Mouse (Mus musculus) midbrain, postnatal 0 days (tissue): ENCODE measurements around the gene Tmprss12. TPM values are rescaled to one million over a fixed set of nuclear protein-coding genes. Genes with fewer than 3 reads are reported as not detected.

Experiments used
- ATAC-seq: fragments of 200-750 bp; cut with Nextera tagmentation; 2 replicates; pipeline ENCODE4 v1.8.0; 2017; ENCODE audit warnings: moderate number of reproducible peaks, mild to moderate bottlenecking, moderate TSS enrichment, moderate library complexity; ENCODE audit not compliant: low FRiP score
- DNase-seq: peaks from one replicate; pipeline ENCODE4 v3.0.0-alpha.2; 2015; ENCODE audit warnings: low spot score
- H3K27ac ChIP-seq: fragments of 300-500 bp; sonication (generic); 2 replicates; pipeline ENCODE4 v1.5.1; 2014; ENCODE audit warnings: low read depth, mild to moderate bottlenecking, low read length, mixed read lengths
- H3K27me3 ChIP-seq: fragments of 300-500 bp; sonication (generic); 2 replicates; pipeline ENCODE4 v1.6.1; 2014; ENCODE audit warnings: low read length, control low read depth, mixed read lengths; ENCODE audit not compliant: insufficient read depth
- H3K36me3 ChIP-seq: fragments of 300-500 bp; sonication (generic); 2 replicates; pipeline ENCODE4 v1.6.1; 2014; ENCODE audit warnings: low read length, control low read depth, mixed read lengths; ENCODE audit not compliant: insufficient read depth
- H3K4me1 ChIP-seq: fragments of 300-500 bp; sonication (generic); 2 replicates; pipeline ENCODE4 v1.6.1; 2014; ENCODE audit warnings: mild to moderate bottlenecking, control low read depth, antibody characterized with exemption, low read length, mixed read lengths; ENCODE audit not compliant: insufficient read depth
- H3K4me2 ChIP-seq: fragments of 300-500 bp; sonication (generic); 2 replicates; pipeline ENCODE4 v1.6.1; 2014; ENCODE audit warnings: low read depth, mild to moderate bottlenecking, low read length, mixed read lengths; ENCODE audit not compliant: poor library complexity, severe bottlenecking
- H3K4me3 ChIP-seq: fragments of 300-500 bp; sonication (generic); 2 replicates; pipeline ENCODE4 v1.5.1; 2014; ENCODE audit warnings: low read depth, mild to moderate bottlenecking, low read length, moderate library complexity
- H3K9ac ChIP-seq: fragments of 300-500 bp; sonication (generic); replicated peaks from 2 replicates; pipeline ENCODE4 v1.6.1; 2014; ENCODE audit warnings: mild to moderate bottlenecking, low read length, moderate library complexity, mixed read lengths; ENCODE audit not compliant: poor library complexity, severe bottlenecking
- H3K9me3 ChIP-seq: fragments of 300-500 bp; sonication (generic); 2 replicates; pipeline ENCODE4 v1.6.1; 2016; ENCODE audit warnings: low read length, control low read depth
- CTCF ChIP-seq: IDR thresholded peaks from 2 replicates; pipeline ENCODE4 v1.5.1; 2016; ENCODE audit warnings: antibody characterized with exemption, mild to moderate bottlenecking
- WGBS: fragments of 180-500 bp; shearing (Covaris S2); extraction: QIAGEN DNeasy Blood & Tissue Kit; methylation state at CpG from one replicate; pipeline ENCODE4 v1.1.7; 2014; 5-methylcytosine and 5-hydroxymethylcytosine counted together
- polyA plus RNA-seq: library from polyadenylated mRNA; unstranded; fragments of >200 nt; fragmentation: Nextera tagmentation; extraction: Ambion mirVana; gene quantifications from 2 replicates; pipeline ENCODE4 v1.2.1, GENCODE M21; 2015
- total RNA-seq: library from RNA; depleted of rRNA; stranded (reverse); fragments of >200 nt; gene quantifications from 2 replicates; pipeline ENCODE4 v1.2.3, GENCODE M21; 2014

Gene Tmprss12
- total and polyA plus RNA-seq, 2 experiments from 2014 or later, result not detected

GRCm38 (mm10) chr15:100245951-100246350 lies 34.7 kb upstream of the Tmprss12 start:
- no peak overlapping the region for H3K27ac ChIP-seq
- TF ChIP-seq CTCF, result no peak
- no peak overlapping the region for H3K9ac ChIP-seq
- 95% methylated on average over 7 of the region's 7 CpGs for WGBS
- no peaks in the 10 kb centered on the region for H3K27me3 ChIP-seq
- no peaks in the 10 kb centered on the region for H3K4me1 ChIP-seq
- ATAC-seq (no peak), DNase-seq (no peak)
- H3K4me3 ChIP-seq, result no peak overlapping the region
- H3K4me2 ChIP-seq, result no peak overlapping the region
- peaks cover 19% of the 10 kb centered on the region for H3K36me3 ChIP-seq
- no peaks in the 10 kb centered on the region for H3K9me3 ChIP-seq

DNA sequence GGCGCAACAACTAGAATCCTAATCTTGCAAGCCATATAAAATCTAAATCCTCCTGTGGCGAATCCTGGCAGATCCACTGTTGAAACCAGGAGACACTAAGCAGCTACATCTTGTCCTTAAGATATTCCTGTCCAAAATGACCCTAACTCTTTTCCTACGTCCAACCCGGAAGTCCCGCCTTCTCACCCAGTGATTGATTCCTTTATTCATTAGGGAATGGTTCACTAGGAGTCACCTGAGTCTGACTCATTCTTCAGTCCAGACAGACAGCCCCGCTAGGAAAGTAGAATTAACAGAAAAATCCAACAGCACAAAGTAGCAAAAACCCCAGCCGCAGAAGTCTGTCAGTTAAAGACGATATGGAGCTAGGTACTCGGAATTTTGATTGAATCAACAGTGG lies 33.3 kb upstream of the Tmprss12 start:
- Histone ChIP-seq H3K27me3 (no peaks in the 10 kb centered on the region), H3K4me3 (no peak overlapping the region)
- no peak for ATAC-seq

GRCm38 (mm10) chr15:100248665-100249433 lies 31.8 kb upstream of the Tmprss12 start:
- no peak for DNase-seq
- no peak overlapping the region for H3K27ac ChIP-seq
- no peak overlapping the region for H3K9ac ChIP-seq
- no peak overlapping the region for H3K4me3 ChIP-seq
- no peak for TF ChIP-seq CTCF
- 95% methylated on average over 6 of the region's 6 CpGs for WGBS
- H3K9me3 ChIP-seq, result no peaks in the 10 kb centered on the region
- H3K4me2 ChIP-seq, result no peak overlapping the region
- H3K36me3 ChIP-seq, result peaks cover 29% of the 10 kb centered on the region
- no peak for ATAC-seq
- H3K27me3 ChIP-seq, result no peaks in the 10 kb centered on the region
- no peaks in the 10 kb centered on the region for H3K4me1 ChIP-seq

More for the DNA sequence above, 33.3 kb upstream of the Tmprss12 start:
- H3K4me1 ChIP-seq, result no peaks in the 10 kb centered on the region
- H3K36me3 ChIP-seq, result peaks cover 19% of the 10 kb centered on the region
- no peak for TF ChIP-seq CTCF
- WGBS, result 94% methylated on average over 9 of the region's 9 CpGs
- no peak overlapping the region for H3K9ac ChIP-seq
- DNase-seq, result no peak
- no peak overlapping the region for H3K4me2 ChIP-seq
- no peak overlapping the region for H3K27ac ChIP-seq
- H3K9me3 ChIP-seq, result no peaks in the 10 kb centered on the region

DNA sequence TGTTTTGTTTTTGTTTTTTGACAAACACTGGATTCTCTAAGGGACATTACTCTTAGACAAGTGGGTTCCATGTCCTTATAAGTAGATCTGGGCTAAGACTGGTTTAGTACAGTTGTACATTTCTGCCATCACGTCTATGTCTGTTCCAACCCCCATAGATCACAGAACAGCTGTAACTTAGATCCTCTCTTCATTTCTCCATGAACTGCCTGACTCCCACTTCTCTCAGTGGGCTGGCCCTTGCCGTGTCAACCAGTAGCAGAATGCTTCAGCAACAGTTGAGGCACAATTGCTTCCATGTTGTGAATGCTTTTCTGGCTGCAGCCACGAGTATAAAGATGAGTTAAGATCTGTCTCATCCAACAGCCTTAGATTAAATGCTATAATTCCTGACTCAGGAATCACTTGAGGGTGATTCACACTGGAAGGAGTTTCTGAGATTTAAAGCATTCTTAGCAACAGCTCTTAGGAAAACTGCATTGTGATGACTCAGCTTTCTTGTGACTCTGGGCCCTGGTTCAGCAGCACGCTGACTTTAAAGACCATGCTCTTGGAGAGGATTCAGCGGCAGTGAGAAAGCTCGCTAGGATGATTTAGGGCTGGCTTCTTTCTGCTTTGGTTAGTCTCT lies 29.4 kb upstream of the Tmprss12 start:
- H3K36me3 ChIP-seq, result peaks cover 39% of the 10 kb centered on the region
- H3K27ac ChIP-seq, result no peak overlapping the region
- H3K27me3 ChIP-seq, result no peaks in the 10 kb centered on the region
- no peak overlapping the region for H3K4me3 ChIP-seq
- H3K4me1 ChIP-seq, result no peaks in the 10 kb centered on the region
- TF ChIP-seq CTCF, result no peak
- DNase-seq, result no peak
- no peaks in the 10 kb centered on the region for H3K9me3 ChIP-seq
- no peak overlapping the region for H3K4me2 ChIP-seq
- 88% methylated on average over 6 of the region's 6 CpGs for WGBS
- no peak overlapping the region for H3K9ac ChIP-seq
- ATAC-seq, result no peak

DNA sequence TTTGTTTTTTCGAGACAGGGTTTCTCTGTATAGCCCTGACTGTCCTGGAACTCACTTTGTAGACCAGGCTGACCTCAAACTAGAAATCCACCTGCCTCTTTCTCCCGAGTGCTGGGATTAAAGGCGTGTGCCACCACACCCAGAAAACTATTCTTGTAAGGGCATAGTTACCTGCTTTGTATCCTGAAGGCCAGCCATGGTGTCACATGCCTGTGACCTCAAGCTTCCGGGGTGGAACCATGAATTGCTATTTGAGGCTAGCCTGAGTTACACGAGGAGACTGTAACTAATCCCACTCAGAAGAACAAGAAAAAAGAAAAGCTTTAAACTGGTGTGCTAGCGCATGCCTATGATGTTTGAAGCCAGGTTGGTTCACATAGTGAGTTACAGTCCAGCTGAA lies 24.3 kb upstream of the Tmprss12 start:
- Histone ChIP-seq H3K4me2 (no peak overlapping the region), H3K9ac (no peak overlapping the region), H3K27me3 (no peaks in the 10 kb centered on the region), H3K9me3 (no peaks in the 10 kb centered on the region), H3K36me3 (peaks cover 49% of the 10 kb centered on the region), H3K27ac (no peak overlapping the region), H3K4me3 (no peak overlapping the region), H3K4me1 (no peaks in the 10 kb centered on the region)
- ATAC-seq, result no peak
- 89% methylated on average over 6 of the region's 6 CpGs for WGBS
- TF ChIP-seq CTCF, result no peak
- no peak for DNase-seq

DNA sequence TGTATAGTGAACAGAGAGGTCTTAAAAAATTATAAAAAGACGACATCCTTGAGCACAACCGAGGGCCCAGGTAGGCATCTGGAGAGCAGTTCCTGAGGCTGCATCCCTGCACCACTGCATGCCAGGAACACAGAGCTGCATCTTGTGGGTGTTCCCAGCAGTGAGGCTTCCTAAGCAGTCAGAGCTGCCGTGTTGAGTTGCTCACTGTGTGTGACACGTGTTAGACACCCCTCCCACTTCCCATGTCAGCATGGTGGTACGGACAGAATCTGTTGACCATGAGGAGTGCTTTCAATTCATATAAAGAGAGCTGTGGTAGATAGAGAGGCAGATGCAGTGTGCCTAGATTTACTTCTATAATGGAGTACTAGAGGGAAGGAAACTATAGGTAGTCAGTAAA lies 23.3 kb upstream of the Tmprss12 start:
- no peak overlapping the region for H3K4me2 ChIP-seq
- WGBS, result 86% methylated on average over 5 of the region's 5 CpGs
- H3K9me3 ChIP-seq, result no peaks in the 10 kb centered on the region
- no peaks in the 10 kb centered on the region for H3K4me1 ChIP-seq
- no peak overlapping the region for H3K9ac ChIP-seq
- H3K27me3 ChIP-seq, result no peaks in the 10 kb centered on the region
- TF ChIP-seq CTCF, result no peak
- DNase-seq (no peak), ATAC-seq (no peak)
- H3K27ac ChIP-seq, result no peak overlapping the region
- no peak overlapping the region for H3K4me3 ChIP-seq
- H3K36me3 ChIP-seq, result peaks cover 51% of the 10 kb centered on the region
